Mouse (Mus musculus) thymus, adult 2 months (tissue): ENCODE measurements around the gene Prss43. TPM values are rescaled to one million over a fixed set of nuclear protein-coding genes. Genes with fewer than 3 reads are reported as not detected.

Experiments
- DNase-seq: peaks from one replicate; pipeline ENCODE4 v3.0.0; 2021
- H3K27ac ChIP-seq: fragments of 200-500 bp; 2 replicates; pipeline ENCODE4 v1.5.1; 2012; ENCODE audit warnings: low read length, control low read depth; ENCODE audit not compliant: control insufficient read depth, insufficient read depth
- H3K27me3 ChIP-seq: fragments of 200-500 bp; 2 replicates; pipeline ENCODE4 v1.6.1; 2012; ENCODE audit warnings: mild to moderate bottlenecking, low read length, moderate library complexity, mixed read lengths; ENCODE audit not compliant: control insufficient read depth, insufficient read depth
- H3K36me3 ChIP-seq: fragments of 200-500 bp; 2 replicates; pipeline ENCODE4 v1.6.1; 2012; ENCODE audit warnings: mild to moderate bottlenecking, low read length, moderate library complexity; ENCODE audit not compliant: control insufficient read depth, insufficient read depth
- H3K4me1 ChIP-seq: fragments of 200-500 bp; replicated peaks from 2 replicates; pipeline ENCODE4 v1.6.1; 2012; ENCODE audit warnings: low read length; ENCODE audit not compliant: control insufficient read depth, insufficient read depth
- H3K4me3 ChIP-seq: fragments of 200-500 bp; 2 replicates; pipeline ENCODE4 v1.5.1; 2012; ENCODE audit warnings: mild to moderate bottlenecking, low read length, control low read depth, moderate library complexity; ENCODE audit not compliant: control insufficient read depth, insufficient read depth
- CTCF ChIP-seq: fragments of 200-500 bp; IDR thresholded peaks from 2 replicates; pipeline ENCODE4 v1.5.1; 2012; ENCODE audit warnings: mild to moderate bottlenecking, control low read depth, low read length, moderate library complexity, borderline replicate concordance; ENCODE audit not compliant: control insufficient read depth, poor library complexity, insufficient read depth; ENCODE audit errors: extremely low read depth
- POLR2A ChIP-seq: fragments of 200-500 bp; IDR thresholded peaks from 2 replicates; pipeline ENCODE4 v1.6.1; 2012; ENCODE audit warnings: mild to moderate bottlenecking, low read length, control low read depth, moderate library complexity; ENCODE audit not compliant: control insufficient read depth, poor library complexity, insufficient read depth; ENCODE audit errors: extremely low read depth
- WGBS: fragments of 180-500 bp; shearing (Covaris S2); methylation state at CpG from one replicate; pipeline ENCODE4 v1.1.7; 2018; 5-methylcytosine and 5-hydroxymethylcytosine counted together
- polyA plus RNA-seq: library from polyadenylated mRNA; depleted of rRNA; stranded (reverse); fragments of >200 nt; gene quantifications from 2 replicates; pipeline ENCODE4 v1.2.3, GENCODE M21; 2012

The Prss43 gene
- polyA plus RNA-seq, 1 experiment, result not detected

DNA sequence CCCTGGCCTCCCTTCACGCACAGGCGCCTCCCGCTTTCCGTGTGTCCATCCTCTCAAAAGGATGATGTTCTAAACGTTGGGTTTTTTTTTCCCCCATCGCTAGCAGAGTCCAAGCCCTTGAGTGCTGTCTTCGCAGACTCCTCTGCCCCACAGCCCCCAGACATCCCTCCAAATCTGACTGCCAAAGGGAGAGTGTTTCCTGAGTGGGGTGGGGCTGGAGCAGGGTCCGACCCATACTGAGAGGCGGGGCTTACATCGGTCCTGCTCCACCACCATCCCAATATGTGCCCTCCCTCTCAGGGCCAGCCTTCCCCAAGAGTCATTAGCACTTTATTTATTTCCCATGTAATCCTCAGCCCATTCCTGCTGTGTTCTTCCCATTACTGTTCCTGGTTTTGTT lies 8.5 kb downstream of the Prss43 start:
- Histone ChIP-seq H3K27me3 (no peaks in the 10 kb centered on the region), H3K4me1 (peaks cover 4% of the 10 kb centered on the region; the same call in 1 of the 2 replicates), H3K36me3 (no peaks in the 10 kb centered on the region), H3K27ac (no peak overlapping the region), H3K4me3 (no peak overlapping the region)
- TF ChIP-seq CTCF (no peak), POLR2A (no peak)
- WGBS, result 76% methylated on average over 10 of the region's 10 CpGs
- no peak for DNase-seq

GRCm38 (mm10) chr9:110836112-110836511 lies 9.6 kb downstream of the Prss43 start:
- Histone ChIP-seq H3K4me1 (peaks cover 4% of the 10 kb centered on the region; the same call in 1 of the 2 replicates), H3K4me3 (no peak overlapping the region), H3K36me3 (no peaks in the 10 kb centered on the region), H3K27ac (no peak overlapping the region), H3K27me3 (no peaks in the 10 kb centered on the region)
- DNase-seq, result no peak
- 79% methylated on average over 2 of the region's 2 CpGs for WGBS
- TF ChIP-seq POLR2A (no peak), CTCF (no peak)

DNA sequence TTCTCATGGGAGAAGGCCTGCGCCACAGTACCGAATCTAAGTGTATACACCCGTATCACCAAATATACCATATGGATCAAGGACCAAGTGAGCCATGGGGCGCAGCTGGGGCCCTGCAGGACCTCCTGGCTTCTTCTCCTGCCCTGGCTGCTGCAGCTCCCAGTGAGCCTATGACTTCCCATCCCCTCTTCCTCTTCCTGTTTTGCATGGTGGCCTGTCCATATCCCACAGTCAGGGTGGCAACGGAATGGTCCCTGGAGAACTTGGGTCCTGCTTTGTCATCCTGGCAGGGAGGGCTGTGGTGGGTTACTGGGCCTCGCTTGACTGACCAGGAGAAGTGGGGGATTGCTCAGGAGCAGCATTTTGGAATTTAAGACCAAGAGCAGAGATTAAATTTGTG lies 14.4 kb downstream of the Prss43 start:
- WGBS, result 94% methylated on average over 6 of the region's 6 CpGs
- TF ChIP-seq POLR2A, result no peak
- no peak for TF ChIP-seq CTCF
- no peak overlapping the region for H3K4me3 ChIP-seq

GRCm38 (mm10) chr9:110841438-110841837 lies 14.9 kb downstream of the Prss43 start:
- no peak overlapping the region for H3K27ac ChIP-seq
- DNase-seq, result no peak
- no peaks in the 10 kb centered on the region for H3K27me3 ChIP-seq
- no peaks in the 10 kb centered on the region for H3K36me3 ChIP-seq
- H3K4me3 ChIP-seq, result no peak overlapping the region
- WGBS, result 24% methylated on average over 2 of the region's 2 CpGs
- H3K4me1 ChIP-seq, result no peaks in the 10 kb centered on the region
- TF ChIP-seq CTCF (no peak), POLR2A (no peak)

More for the DNA sequence above, 14.4 kb downstream of the Prss43 start:
- Histone ChIP-seq H3K36me3 (no peaks in the 10 kb centered on the region), H3K4me1 (no peaks in the 10 kb centered on the region), H3K27ac (no peak overlapping the region), H3K27me3 (no peaks in the 10 kb centered on the region)
- no peak for DNase-seq

DNA sequence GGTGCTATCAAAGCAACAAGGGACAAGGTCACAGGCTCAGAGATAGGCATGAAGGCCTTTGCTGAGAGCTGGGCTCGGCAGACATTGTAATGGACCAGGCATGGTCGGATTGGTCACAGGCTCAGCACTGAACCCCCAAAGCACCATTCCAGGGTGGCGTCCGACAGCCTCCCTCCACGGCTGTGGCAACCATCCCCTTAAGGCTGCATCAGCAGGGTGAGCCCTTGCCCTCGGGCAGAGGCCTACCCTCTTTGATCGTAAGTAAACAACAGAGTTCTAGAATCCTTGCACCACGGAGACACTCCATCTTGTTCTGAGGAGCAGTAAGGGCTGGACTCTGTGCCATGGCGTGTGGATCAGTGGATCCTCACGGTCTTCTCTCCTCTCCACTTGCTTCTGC lies 17.7 kb downstream of the Prss43 start, which contains the start of gene Prss46:
Prss46 (plus strand) TSS at position 301 of the 400 bp plus-strand sequence.
- Histone ChIP-seq H3K27me3 (no peaks in the 10 kb centered on the region), H3K36me3 (no peaks in the 10 kb centered on the region), H3K4me1 (no peaks in the 10 kb centered on the region), H3K4me3 (no peak within 1 kb of the TSS), H3K27ac (no peak within 1 kb of the TSS)
- 97% methylated on average over 10 of the region's 10 CpGs for WGBS
- no peak for DNase-seq
- no peak for TF ChIP-seq CTCF
- TF ChIP-seq POLR2A, result no peak

- TF ChIP-seq CTCF (no peak), POLR2A (no peak)
- Histone ChIP-seq H3K4me3 (no peak overlapping the region), H3K27ac (no peak overlapping the region), H3K4me1 (no peaks in the 10 kb centered on the region), H3K36me3 (no peaks in the 10 kb centered on the region), H3K27me3 (no peaks in the 10 kb centered on the region)
- no peak for DNase-seq
- 90% methylated on average over 7 of the region's 7 CpGs for WGBS
Measured at GRCm38 (mm10) chr9:110849162-110849561, 22.7 kb downstream of the Prss43 start.

DNA sequence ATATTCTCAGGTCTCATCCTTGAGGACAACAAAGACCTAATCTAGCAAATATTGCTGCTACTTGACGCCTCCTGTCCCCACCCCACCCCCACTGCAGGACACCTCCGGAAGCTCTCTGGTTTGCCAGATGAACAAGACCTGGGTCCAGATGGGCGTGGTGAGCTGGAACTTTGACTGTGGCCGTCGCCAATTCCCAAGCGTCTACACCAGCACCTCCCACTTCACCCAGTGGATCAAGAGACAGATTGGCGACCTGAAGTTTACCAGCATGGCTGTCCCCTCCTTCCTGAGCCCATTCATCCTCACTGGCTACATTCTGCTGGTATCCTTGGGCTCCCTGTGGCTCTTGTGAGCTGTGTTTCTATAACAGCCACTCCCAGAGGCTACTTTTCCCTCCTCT lies 29.4 kb downstream of the Prss43 start:
- TF ChIP-seq POLR2A (no peak), CTCF (no peak)
- no peak for DNase-seq
- H3K27ac ChIP-seq, result no peak overlapping the region
- no peaks in the 10 kb centered on the region for H3K36me3 ChIP-seq
- WGBS, result 88% methylated on average over 7 of the region's 7 CpGs
- 0 out of 2 replicates have a peak, but pooled peaks cover 8% of the 10 kb centered on the region for H3K4me1 ChIP-seq
- H3K27me3 ChIP-seq, result peaks cover 8% of the 10 kb centered on the region
- no peak overlapping the region for H3K4me3 ChIP-seq
